ENCODE assay signal across 7 mouse cellular contexts in genomic region chrX:36600066-36600465, GRCm38 (mm10). TPM values are rescaled to one million over a fixed set of nuclear protein-coding genes. Genes with fewer than 3 reads are reported as not detected.
DNase-seq lines count a peak whose midpoint lies in the region; ATAC-seq and TF ChIP-seq lines count a peak whose summit lies in the region.

No protein-coding gene starts in this region.

- no peak overlapping the region for H3K4me3 ChIP-seq in lung, embryonic 14.5 days (ENCODE audit: low read depth, low read length)
- peak overlapping the region; percentile 63 for H3K4me3 ChIP-seq in embryonic facial prominence, embryonic 14.5 days (ENCODE audit: low read depth, low read length)
- H3K4me3 ChIP-seq in hindbrain, postnatal 0 days (ENCODE audit: low read length) = peak overlapping the region; percentile 62

- TF ChIP-seq CTCF in lung, embryonic 14.5 days (IDR thresholded peaks at IDR 0.05; ENCODE audit: low read depth) = no peak
- no peak for TF ChIP-seq CTCF in hindbrain, postnatal 0 days (IDR thresholded peaks at IDR 0.05; ENCODE audit: low read depth)

- no peak overlapping the region for H3K27ac ChIP-seq in lung, embryonic 14.5 days (ENCODE audit: low read depth)
- no peak overlapping the region for H3K27ac ChIP-seq in embryonic facial prominence, embryonic 14.5 days (replicated peaks; ENCODE audit: low read depth, low read length)
- H3K27ac ChIP-seq in hindbrain, postnatal 0 days = no peak overlapping the region

- H3K4me1 ChIP-seq in lung, embryonic 14.5 days (ENCODE audit: insufficient read depth) = no peaks in the 10 kb centered on the region
- H3K4me1 ChIP-seq in embryonic facial prominence, embryonic 14.5 days (ENCODE audit: control insufficient read depth, insufficient read depth, low read length) = no peaks in the 10 kb centered on the region; the same call in 1 of the 2 replicates
- H3K4me1 ChIP-seq in hindbrain, postnatal 0 days (ENCODE audit: insufficient read depth, low read length) = no peaks in the 10 kb centered on the region

- H3K36me3 ChIP-seq in lung, embryonic 14.5 days (ENCODE audit: insufficient read depth) = peaks cover 18% of the 10 kb centered on the region; the same call in 1 of the 2 replicates
- peaks cover 25% of the 10 kb centered on the region for H3K36me3 ChIP-seq in embryonic facial prominence, embryonic 14.5 days (ENCODE audit: control insufficient read depth, insufficient read depth, low read length)
- no peaks in the 10 kb centered on the region; the same call in 1 of the 2 replicates for H3K36me3 ChIP-seq in hindbrain, postnatal 0 days (ENCODE audit: insufficient read depth, low read length)

- H3K9me3 ChIP-seq in lung, embryonic 14.5 days (ENCODE audit: low read depth, low read length) = no peaks in the 10 kb centered on the region
- no peaks in the 10 kb centered on the region for H3K9me3 ChIP-seq in embryonic facial prominence, embryonic 14.5 days (ENCODE audit: control insufficient read depth, low read length)
- no peaks in the 10 kb centered on the region for H3K9me3 ChIP-seq in hindbrain, postnatal 0 days (ENCODE audit: low read length)

- WGBS in lung, embryonic 14.5 days = 80% methylated on average over 8 of the region's 8 CpGs
- 47% methylated on average over 8 of the region's 8 CpGs for WGBS in embryonic facial prominence, embryonic 14.5 days
- 68% methylated on average over 8 of the region's 8 CpGs for WGBS in hindbrain, postnatal 0 days

- no peak overlapping the region for H3K9ac ChIP-seq in lung, embryonic 14.5 days
- H3K9ac ChIP-seq in embryonic facial prominence, embryonic 14.5 days (ENCODE audit: low read depth, low read length) = no peak overlapping the region
- H3K9ac ChIP-seq in hindbrain, postnatal 0 days (replicated peaks; ENCODE audit: low read length) = no peak overlapping the region

- peak overlapping the region; percentile 62; the same call in 1 of the 2 replicates for H3K4me2 ChIP-seq in lung, embryonic 14.5 days
- peak overlapping the region; percentile 58 for H3K4me2 ChIP-seq in embryonic facial prominence, embryonic 14.5 days (ENCODE audit: low read depth, low read length)
- peak overlapping the region; percentile 57 for H3K4me2 ChIP-seq in hindbrain, postnatal 0 days (ENCODE audit: low read depth, low read length)

- ATAC-seq in lung, embryonic 14.5 days (ENCODE audit: insufficient read depth) = no peak
- ATAC-seq in embryonic facial prominence, embryonic 14.5 days (ENCODE audit: low read depth) = no peak
- no peak for ATAC-seq in hindbrain, postnatal 0 days

- DNase-seq in lung, embryonic 14.5 days = no peak
- DNase-seq in lung, postnatal 36 days = no peak
- no peak for DNase-seq in embryonic facial prominence, embryonic 14.5 days (ENCODE audit: low spot score)
- DNase-seq in hindbrain, postnatal 0 days (ENCODE audit: low spot score) = no peak
- DNase-seq in skeletal muscle tissue, adult 2 months (ENCODE audit: low read depth, low spot score) = peak; percentile 10
- no peak for DNase-seq in spleen, postnatal 4 days (ENCODE audit: low spot score in 2 of 2)
- DNase-seq in layer of hippocampus, postnatal 36 days = no peak

- no peaks in the 10 kb centered on the region for H3K27me3 ChIP-seq in lung, embryonic 14.5 days (ENCODE audit: insufficient read depth, low read length)
- H3K27me3 ChIP-seq in embryonic facial prominence, embryonic 14.5 days (replicated peaks; ENCODE audit: control insufficient read depth, insufficient read depth, low read length) = no peaks in the 10 kb centered on the region
- H3K27me3 ChIP-seq in hindbrain, postnatal 0 days (ENCODE audit: insufficient read depth, low read length) = no peaks in the 10 kb centered on the region

RNA-seq across cellular contexts. Expression of gene Pgrmc1, which starts 2.1 kb away (rescaled TPM):
- 219 and 240 TPM in 2 replicates for polyA plus RNA-seq in lung, embryonic 14.5 days (2014; fragmentation: Nextera tagmentation; extraction: Ambion mirVana)
- 280 and 301 TPM in 2 replicates for polyA plus RNA-seq in embryonic facial prominence, embryonic 14.5 days (2014; fragmentation: Nextera tagmentation; extraction: Ambion mirVana)
- total RNA-seq in hindbrain, postnatal 0 days (2014; rRNA removed) = 335 and 360 TPM in 2 replicates
- polyA plus RNA-seq in hindbrain, postnatal 0 days (2015; fragmentation: Nextera tagmentation; extraction: Ambion mirVana) = 619 and 625 TPM in 2 replicates
- total RNA-seq in layer of hippocampus, postnatal 36 days (2021) = 100 to 1,000 TPM; 280 to 313 TPM

RNA-seq across cellular contexts. Expression of gene Akap17b, which starts 45.1 kb away (rescaled TPM):
- polyA plus RNA-seq in lung, embryonic 14.5 days (2014; fragmentation: Nextera tagmentation; extraction: Ambion mirVana) = 3.1 TPM in 2 replicates
- polyA plus RNA-seq in embryonic facial prominence, embryonic 14.5 days (2014; fragmentation: Nextera tagmentation; extraction: Ambion mirVana) = 2.9 and 3.2 TPM in 2 replicates
- 5.9 and 7.3 TPM in 2 replicates for total RNA-seq in hindbrain, postnatal 0 days (2014; rRNA removed)
- polyA plus RNA-seq in hindbrain, postnatal 0 days (2015; fragmentation: Nextera tagmentation; extraction: Ambion mirVana) = 4.8 and 5.1 TPM in 2 replicates
- 10 to 100 TPM in 1 of 2 experiments, 1 to 10 TPM in 1; 8.3 to 10.4 TPM for total RNA-seq in layer of hippocampus, postnatal 36 days (2021)
